Mouse (Mus musculus) intestine, embryonic 14.5 days (tissue): ENCODE measurements around the gene Lamp5. TPM values are rescaled to one million over a fixed set of nuclear protein-coding genes. Genes with fewer than 3 reads are reported as not detected.

ENCODE experiments used
- ATAC-seq: fragments of 200-750 bp; cut with Nextera tagmentation; replicated peaks from 2 replicates; pipeline ENCODE4 v1.8.0; 2017; ENCODE audit warnings: low read depth, moderate number of reproducible peaks, moderate TSS enrichment, moderate library complexity; ENCODE audit not compliant: low FRiP score, low TSS enrichment
- DNase-seq: peaks from one replicate; pipeline ENCODE4 v3.0.0-alpha.2; 2018; ENCODE audit warnings: low spot score
- H3K27ac ChIP-seq: fragments of 300-500 bp; sonication (generic); 2 replicates; pipeline ENCODE4 v1.5.1; 2014; ENCODE audit warnings: low read depth, mild to moderate bottlenecking, control low read depth
- H3K27me3 ChIP-seq: fragments of 300-500 bp; sonication (generic); replicated peaks from 2 replicates; pipeline ENCODE4 v1.6.1; 2014; ENCODE audit warnings: low read length, control low read depth; ENCODE audit not compliant: control insufficient read depth, insufficient read depth
- H3K36me3 ChIP-seq: fragments of 300-500 bp; sonication (generic); 2 replicates; pipeline ENCODE4 v1.6.1; 2014; ENCODE audit warnings: low read length, control low read depth; ENCODE audit not compliant: control insufficient read depth, insufficient read depth
- H3K4me1 ChIP-seq: fragments of 300-500 bp; sonication (generic); replicated peaks from 2 replicates; pipeline ENCODE4 v1.6.1; 2014; ENCODE audit warnings: low read length, control low read depth, mixed read lengths; ENCODE audit not compliant: control insufficient read depth, insufficient read depth
- H3K4me2 ChIP-seq: fragments of 300-500 bp; sonication (generic); 2 replicates; pipeline ENCODE4 v1.6.1; 2014; ENCODE audit warnings: low read length
- H3K4me3 ChIP-seq: fragments of 300-500 bp; sonication (generic); 2 replicates; pipeline ENCODE4 v1.5.1; 2014; ENCODE audit warnings: low read depth, low read length, control low read depth, mixed read lengths
- H3K9ac ChIP-seq: fragments of 300-500 bp; sonication (generic); 2 replicates; pipeline ENCODE4 v1.6.1; 2014; ENCODE audit warnings: mild to moderate bottlenecking, low read length
- H3K9me3 ChIP-seq: fragments of 300-500 bp; sonication (generic); 2 replicates; pipeline ENCODE4 v1.6.1; 2016; ENCODE audit warnings: low read length, control low read depth; ENCODE audit not compliant: control insufficient read depth
- WGBS: fragments of 180-500 bp; shearing (Covaris S2); extraction: QIAGEN DNeasy Blood & Tissue Kit; methylation state at CpG from one replicate; pipeline ENCODE4 v1.1.7; 2014; 5-methylcytosine and 5-hydroxymethylcytosine counted together
- polyA plus RNA-seq: library from polyadenylated mRNA; unstranded; fragments of >200 nt; fragmentation: Nextera tagmentation; extraction: Ambion mirVana; gene quantifications from 2 replicates; pipeline ENCODE4 v1.2.1, GENCODE M21; 2014

Lamp5 gene
- polyA plus RNA-seq, 1 experiment from 2014 or later, result 0.18 TPM

GRCm38 (mm10) chr2:136118006-136118405, 66.0 kb downstream of the Lamp5 start:
- Histone ChIP-seq H3K4me3 (no peak overlapping the region), H3K36me3 (no peaks in the 10 kb centered on the region), H3K4me1 (no peaks in the 10 kb centered on the region), H3K4me2 (no peak overlapping the region), H3K9ac (no peak overlapping the region), H3K27ac (no peak overlapping the region), H3K27me3 (no peaks in the 10 kb centered on the region), H3K9me3 (no peaks in the 10 kb centered on the region)
- DNase-seq, result no peak
- 84% methylated on average over 2 of the region's 2 CpGs for WGBS
- no peak for ATAC-seq
